In genomic region chr2:24608765-24609138, GRCm38 (mm10) we compare ENCODE assay signal across 14 mouse cellular contexts.
A peak's percentile ranks its signal among the peaks of the same experiment; 100 is the strongest.
DNase-seq lines count a peak whose midpoint lies in the region; ATAC-seq and TF ChIP-seq lines count a peak whose summit lies in the region.
"Had no signal": no experiment of that assay in that cellular context is flagged by ENCODE, and none has a peak within 500 bp of the region (broad histone marks: within the 10 kb centered on the region; RNA-seq: fewer than 3 reads in every experiment).

No protein-coding gene starts in this region.

- no peaks in the 10 kb centered on the region for H3K9me3 ChIP-seq in forebrain, embryonic 11.5 days (ENCODE audit: control insufficient read depth, low read length)
- no peaks in the 10 kb centered on the region for H3K9me3 ChIP-seq in forebrain, embryonic 14.5 days (replicated peaks; ENCODE audit: control insufficient read depth, low read length)
- no peaks in the 10 kb centered on the region for H3K9me3 ChIP-seq in liver, postnatal 0 days (ENCODE audit: low read length)
- no peaks in the 10 kb centered on the region for H3K9me3 ChIP-seq in liver, embryonic 12.5 days (replicated peaks)
- H3K9me3 ChIP-seq in embryonic facial prominence, embryonic 15.5 days (replicated peaks): no peaks in the 10 kb centered on the region

- no peak for TF ChIP-seq CTCF in liver, postnatal 0 days (IDR thresholded peaks at IDR 0.05; ENCODE audit: low read depth)

- H3K36me3 ChIP-seq in forebrain, embryonic 11.5 days (ENCODE audit: control insufficient read depth, insufficient read depth, low read length): no peaks in the 10 kb centered on the region
- peaks cover 25% of the 10 kb centered on the region; the same call in 1 of the 2 replicates for H3K36me3 ChIP-seq in forebrain, embryonic 14.5 days (ENCODE audit: control insufficient read depth, insufficient read depth, low read length)
- H3K36me3 ChIP-seq in liver, postnatal 0 days (replicated peaks; ENCODE audit: insufficient read depth, low read length): no peaks in the 10 kb centered on the region
- no peaks in the 10 kb centered on the region for H3K36me3 ChIP-seq in liver, embryonic 12.5 days
- H3K36me3 ChIP-seq in embryonic facial prominence, embryonic 15.5 days: no peaks in the 10 kb centered on the region

- no peak for TF ChIP-seq EP300 in liver, postnatal 0 days (IDR thresholded peaks at IDR 0.05; ENCODE audit: low read depth)

- no peak overlapping the region for H3K9ac ChIP-seq in forebrain, embryonic 11.5 days (ENCODE audit: low read length)
- no peak overlapping the region for H3K9ac ChIP-seq in forebrain, embryonic 14.5 days (ENCODE audit: low read length)
- H3K9ac ChIP-seq in liver, postnatal 0 days (replicated peaks): no peak overlapping the region
- no peak overlapping the region for H3K9ac ChIP-seq in liver, embryonic 12.5 days
- no peak overlapping the region for H3K9ac ChIP-seq in embryonic facial prominence, embryonic 15.5 days
- H3K9ac ChIP-seq: liver, embryonic 14.5 days had no signal

- no peak overlapping the region for H3K4me2 ChIP-seq in forebrain, embryonic 11.5 days (ENCODE audit: low read depth, low read length, severe bottlenecking)
- H3K4me2 ChIP-seq in forebrain, embryonic 14.5 days (ENCODE audit: low read length): no peak overlapping the region
- 0 out of 2 replicates have a peak overlapping the region, but pooled peaks have one; percentile 6 for H3K4me2 ChIP-seq in liver, postnatal 0 days (ENCODE audit: low read depth, low read length)
- no peak overlapping the region for H3K4me2 ChIP-seq in liver, embryonic 12.5 days
- peak overlapping the region; percentile 15; the same call in 1 of the 2 replicates for H3K4me2 ChIP-seq in embryonic facial prominence, embryonic 15.5 days (replicated peaks)

- no peak overlapping the region for H3K27ac ChIP-seq in forebrain, embryonic 11.5 days (ENCODE audit: low read depth, low read length)
- no peak overlapping the region for H3K27ac ChIP-seq in forebrain, embryonic 14.5 days (ENCODE audit: low read depth, low read length)
- H3K27ac ChIP-seq in liver, postnatal 0 days (ENCODE audit: low read depth): no peak overlapping the region
- no peak overlapping the region for H3K27ac ChIP-seq in liver, embryonic 12.5 days
- no peak overlapping the region for H3K27ac ChIP-seq in embryonic facial prominence, embryonic 15.5 days (replicated peaks)
- H3K27ac ChIP-seq: left cerebral cortex, adult 2 months; liver, embryonic 14.5 days had no signal

- WGBS in forebrain, embryonic 11.5 days: 45% methylated on average over 7 of the region's 7 CpGs
- 46% methylated on average over 7 of the region's 7 CpGs for WGBS in forebrain, embryonic 14.5 days
- 17% methylated on average over 7 of the region's 7 CpGs for WGBS in liver, postnatal 0 days (ENCODE audit: insufficient replicate concordance)
- 19% methylated on average over 7 of the region's 7 CpGs for WGBS in liver, embryonic 12.5 days (ENCODE audit: insufficient replicate concordance)
- 18% methylated on average over 7 of the region's 7 CpGs for WGBS in embryonic facial prominence, embryonic 15.5 days

- no peaks in the 10 kb centered on the region for H3K27me3 ChIP-seq in forebrain, embryonic 11.5 days (ENCODE audit: control insufficient read depth, insufficient read depth, low read length)
- 0 out of 2 replicates have a peak, but pooled peaks cover 2% of the 10 kb centered on the region for H3K27me3 ChIP-seq in forebrain, embryonic 14.5 days (replicated peaks; ENCODE audit: control insufficient read depth, insufficient read depth, low read length)
- H3K27me3 ChIP-seq in liver, postnatal 0 days (ENCODE audit: insufficient read depth, low read length): no peaks in the 10 kb centered on the region
- peaks cover 23% of the 10 kb centered on the region for H3K27me3 ChIP-seq in liver, embryonic 12.5 days (replicated peaks)
- H3K27me3 ChIP-seq in embryonic facial prominence, embryonic 15.5 days: no peaks in the 10 kb centered on the region

- ATAC-seq in forebrain, embryonic 11.5 days (replicated peaks; ENCODE audit: low FRiP score): 0 out of 2 replicates have a peak, but pooled peaks have one; percentile 25
- no peak for ATAC-seq in forebrain, embryonic 14.5 days
- ATAC-seq in liver, postnatal 0 days: no peak
- no peak for ATAC-seq in liver, embryonic 12.5 days
- peak; percentile 21; the same call in 1 of the 2 replicates for ATAC-seq in embryonic facial prominence, embryonic 15.5 days (ENCODE audit: insufficient number of reproducible peaks, low FRiP score, low TSS enrichment, low read depth)

- H3K4me3 ChIP-seq in forebrain, embryonic 11.5 days (ENCODE audit: low read depth, low read length): no peak overlapping the region
- no peak overlapping the region for H3K4me3 ChIP-seq in forebrain, embryonic 14.5 days (ENCODE audit: low read depth, low read length)
- H3K4me3 ChIP-seq in liver, postnatal 0 days (ENCODE audit: low read depth, low read length): no peak overlapping the region
- no peak overlapping the region for H3K4me3 ChIP-seq in liver, embryonic 12.5 days
- no peak overlapping the region for H3K4me3 ChIP-seq in embryonic facial prominence, embryonic 15.5 days (replicated peaks)
- H3K4me3 ChIP-seq: erythroblast, embryonic 14.5 days; left cerebral cortex, adult 2 months had no signal

- 0 out of 2 replicates have a peak, but pooled peaks cover 5% of the 10 kb centered on the region for H3K4me1 ChIP-seq in forebrain, embryonic 11.5 days (replicated peaks; ENCODE audit: control insufficient read depth, insufficient read depth, low read length)
- H3K4me1 ChIP-seq in forebrain, embryonic 14.5 days (ENCODE audit: control insufficient read depth, insufficient read depth, low read length): no peaks in the 10 kb centered on the region
- H3K4me1 ChIP-seq in liver, postnatal 0 days (ENCODE audit: insufficient read depth): no peaks in the 10 kb centered on the region
- H3K4me1 ChIP-seq in liver, embryonic 12.5 days: no peaks in the 10 kb centered on the region
- no peaks in the 10 kb centered on the region for H3K4me1 ChIP-seq in embryonic facial prominence, embryonic 15.5 days

- no peak for DNase-seq in forebrain, embryonic 11.5 days (ENCODE audit: low spot score)
- no peak for DNase-seq in forebrain, embryonic 14.5 days (ENCODE audit: low spot score)
- no peak for DNase-seq in liver, postnatal 0 days
- DNase-seq in ES-CJ7 (ENCODE audit: low read depth, low spot score): peak; percentile 9
- DNase-seq in cerebellum, postnatal 14 days: no peak
- DNase-seq in adrenal gland, postnatal 36 days: no peak
- DNase-seq: cerebellum, adult 9-11 months; heart, postnatal 14 days; kidney, postnatal 36 days had no signal

Comparison
In these comparisons a context has a peak if more than half of its experiments do, and no peak if none do; other contexts are left out.
1. ATAC-seq: peak in forebrain, embryonic 11.5 days (single experiment) and embryonic facial prominence, embryonic 15.5 days (single experiment); none in forebrain, embryonic 14.5 days (single experiment), liver, postnatal 0 days (single experiment) and liver, embryonic 12.5 days (single experiment).
2. H3K4me2 ChIP-seq: peak in liver, postnatal 0 days (single experiment) and embryonic facial prominence, embryonic 15.5 days (single experiment); none in forebrain, embryonic 11.5 days (single experiment), forebrain, embryonic 14.5 days (single experiment) and liver, embryonic 12.5 days (single experiment).